Mouse (Mus musculus) embryonic facial prominence, embryonic 15.5 days (tissue): Measurements from ENCODE around the gene Fndc3b. TPM values are rescaled to one million over a fixed set of nuclear protein-coding genes. Genes with fewer than 3 reads are reported as not detected.

Experiments
- ATAC-seq: fragments of 200-750 bp; cut with Nextera tagmentation; 2 replicates; pipeline ENCODE4 v1.8.0; 2017; ENCODE audit warnings: low read depth, moderate TSS enrichment; ENCODE audit not compliant: insufficient number of reproducible peaks, low FRiP score, low TSS enrichment
- H3K27ac ChIP-seq: fragments of 300-500 bp; sonication (generic); replicated peaks from 2 replicates; pipeline ENCODE4 v1.5.1; 2015; ENCODE audit warnings: mild to moderate bottlenecking, inconsistent platforms
- H3K27me3 ChIP-seq: fragments of 300-500 bp; sonication (generic); 2 replicates; pipeline ENCODE4 v1.6.1; 2015; ENCODE audit warnings: inconsistent platforms
- H3K36me3 ChIP-seq: fragments of 300-500 bp; sonication (generic); 2 replicates; pipeline ENCODE4 v1.6.1; 2015; ENCODE audit warnings: mild to moderate bottlenecking, inconsistent platforms
- H3K4me1 ChIP-seq: fragments of 300-500 bp; sonication (generic); 2 replicates; pipeline ENCODE4 v1.6.1; 2015; ENCODE audit warnings: inconsistent platforms
- H3K4me2 ChIP-seq: fragments of 300-500 bp; sonication (generic); replicated peaks from 2 replicates; pipeline ENCODE4 v1.6.1; 2015; ENCODE audit warnings: mild to moderate bottlenecking, inconsistent platforms
- H3K4me3 ChIP-seq: fragments of 300-500 bp; sonication (generic); replicated peaks from 2 replicates; pipeline ENCODE4 v1.5.1; 2015; ENCODE audit warnings: mild to moderate bottlenecking, inconsistent platforms
- H3K9ac ChIP-seq: fragments of 300-500 bp; sonication (generic); 2 replicates; pipeline ENCODE4 v1.6.1; 2015; ENCODE audit warnings: inconsistent platforms
- H3K9me3 ChIP-seq: fragments of 300-500 bp; sonication (generic); replicated peaks from 2 replicates; pipeline ENCODE4 v1.6.1; 2016; ENCODE audit warnings: inconsistent platforms
- WGBS: fragments of 180-500 bp; shearing (Covaris S2); methylation state at CpG from one replicate; pipeline ENCODE4 v1.1.7; 2015; 5-methylcytosine and 5-hydroxymethylcytosine counted together
- polyA plus RNA-seq: library from polyadenylated mRNA; unstranded; fragments of >200 nt; fragmentation: Nextera tagmentation; extraction: Ambion mirVana; gene quantifications from 2 replicates; pipeline ENCODE4 v1.2.1, GENCODE M21; 2015

Fndc3b gene
- polyA plus RNA-seq, 1 experiment from 2014 or later, result 31.8 TPM

GRCm38 (mm10) chr3:27665338-27665737, 45.8 kb downstream of the Fndc3b start:
- H3K9me3 ChIP-seq, result no peaks in the 10 kb centered on the region
- 8% methylated on average over 1 of the region's 1 CpGs for WGBS
- peaks cover 31% of the 10 kb centered on the region for H3K4me1 ChIP-seq
- no peak overlapping the region for H3K9ac ChIP-seq
- no peaks in the 10 kb centered on the region for H3K27me3 ChIP-seq
- no peaks in the 10 kb centered on the region for H3K36me3 ChIP-seq
- H3K4me3 ChIP-seq, result no peak overlapping the region
- ATAC-seq, result no peak
- no peak overlapping the region for H3K4me2 ChIP-seq
- no peak overlapping the region; the same call in 1 of the 2 replicates for H3K27ac ChIP-seq

- Histone ChIP-seq H3K4me2 (no peak overlapping the region), H3K27me3 (no peaks in the 10 kb centered on the region), H3K4me1 (peaks cover 21% of the 10 kb centered on the region), H3K4me3 (no peak overlapping the region), H3K27ac (no peak overlapping the region), H3K9ac (no peak overlapping the region), H3K36me3 (no peaks in the 10 kb centered on the region), H3K9me3 (no peaks in the 10 kb centered on the region)
- WGBS, result 77% methylated on average over 5 of the region's 5 CpGs
- ATAC-seq, result no peak
Measured at GRCm38 (mm10) chr3:27663221-27663620, 47.9 kb downstream of the Fndc3b start.

GRCm38 (mm10) chr3:27658198-27658763, 52.8 kb downstream of the Fndc3b start:
- no peaks in the 10 kb centered on the region for H3K27me3 ChIP-seq
- H3K4me1 ChIP-seq, result peaks cover 42% of the 10 kb centered on the region
- no peak for ATAC-seq
- H3K27ac ChIP-seq, result no peak overlapping the region
- WGBS, result 71% methylated on average over 4 of the region's 4 CpGs
- H3K9me3 ChIP-seq, result no peaks in the 10 kb centered on the region
- no peak overlapping the region for H3K4me2 ChIP-seq
- H3K36me3 ChIP-seq, result no peaks in the 10 kb centered on the region
- H3K9ac ChIP-seq, result no peak overlapping the region
- H3K4me3 ChIP-seq, result no peak overlapping the region

GRCm38 (mm10) chr3:27656764-27657390, 54.2 kb downstream of the Fndc3b start:
- H3K27ac ChIP-seq, result peak overlapping the region; percentile 52; the same call in 1 of the 2 replicates
- H3K4me2 ChIP-seq, result no peak overlapping the region
- no peak overlapping the region for H3K9ac ChIP-seq
- no peaks in the 10 kb centered on the region for H3K9me3 ChIP-seq
- ATAC-seq, result no peak; the same call in 1 of the 2 replicates
- no peaks in the 10 kb centered on the region for H3K27me3 ChIP-seq
- WGBS, result 28% methylated on average over 7 of the region's 7 CpGs
- H3K4me3 ChIP-seq, result no peak overlapping the region
- H3K36me3 ChIP-seq, result no peaks in the 10 kb centered on the region
- peaks cover 55% of the 10 kb centered on the region for H3K4me1 ChIP-seq

GRCm38 (mm10) chr3:27655673-27656072, 55.4 kb downstream of the Fndc3b start:
- 60% methylated on average over 4 of the region's 4 CpGs for WGBS
- Histone ChIP-seq H3K4me1 (peaks cover 66% of the 10 kb centered on the region), H3K9me3 (no peaks in the 10 kb centered on the region), H3K4me2 (no peak overlapping the region), H3K36me3 (no peaks in the 10 kb centered on the region), H3K27ac (no peak overlapping the region), H3K4me3 (no peak overlapping the region), H3K9ac (no peak overlapping the region), H3K27me3 (no peaks in the 10 kb centered on the region)
- no peak for ATAC-seq

GRCm38 (mm10) chr3:27655042-27655441, 56.1 kb downstream of the Fndc3b start:
- ATAC-seq, result no peak
- WGBS, result 75% methylated on average over 11 of the region's 11 CpGs

GRCm38 (mm10) chr3:27652451-27653011, 58.6 kb downstream of the Fndc3b start:
- no peaks in the 10 kb centered on the region for H3K9me3 ChIP-seq
- no peaks in the 10 kb centered on the region for H3K36me3 ChIP-seq
- no peak for ATAC-seq
- no peaks in the 10 kb centered on the region for H3K27me3 ChIP-seq
- H3K27ac ChIP-seq, result peak overlapping the region; percentile 51; the same call in 1 of the 2 replicates
- peaks cover 83% of the 10 kb centered on the region for H3K4me1 ChIP-seq
- H3K4me2 ChIP-seq, result no peak overlapping the region
- H3K9ac ChIP-seq, result no peak overlapping the region
- H3K4me3 ChIP-seq, result no peak overlapping the region
- WGBS, result 55% methylated on average over 9 of the region's 9 CpGs

More at GRCm38 (mm10) chr3:27655042-27655441, 56.1 kb downstream of the Fndc3b start:
- H3K4me2 ChIP-seq, result no peak overlapping the region
- no peak overlapping the region for H3K4me3 ChIP-seq
- no peak overlapping the region for H3K9ac ChIP-seq
- no peak overlapping the region for H3K27ac ChIP-seq
- no peaks in the 10 kb centered on the region for H3K27me3 ChIP-seq
- no peaks in the 10 kb centered on the region for H3K36me3 ChIP-seq
- no peaks in the 10 kb centered on the region for H3K9me3 ChIP-seq
- H3K4me1 ChIP-seq, result peaks cover 69% of the 10 kb centered on the region

- Histone ChIP-seq H3K4me1 (peaks cover 82% of the 10 kb centered on the region), H3K27ac (no peak overlapping the region), H3K9me3 (no peaks in the 10 kb centered on the region), H3K27me3 (no peaks in the 10 kb centered on the region), H3K4me2 (no peak overlapping the region), H3K9ac (no peak overlapping the region), H3K36me3 (no peaks in the 10 kb centered on the region), H3K4me3 (no peak overlapping the region)
- WGBS, result 33% methylated on average over 6 of the region's 6 CpGs
- ATAC-seq, result no peak; the same call in 1 of the 2 replicates
Measured at GRCm38 (mm10) chr3:27651731-27652130, 59.4 kb downstream of the Fndc3b start.

- peaks cover 73% of the 10 kb centered on the region for H3K4me1 ChIP-seq
- 84% methylated on average over 11 of the region's 11 CpGs for WGBS
Measured at GRCm38 (mm10) chr3:27650083-27650482, 61.0 kb downstream of the Fndc3b start.

GRCm38 (mm10) chr3:27649316-27649715, 61.8 kb downstream of the Fndc3b start:
- H3K36me3 ChIP-seq, result no peaks in the 10 kb centered on the region
- H3K27ac ChIP-seq, result 0 out of 2 replicates have a peak overlapping the region, but pooled peaks have one; percentile 44
- H3K9ac ChIP-seq, result no peak overlapping the region
- H3K9me3 ChIP-seq, result no peaks in the 10 kb centered on the region
- no peak for ATAC-seq
- H3K27me3 ChIP-seq, result no peaks in the 10 kb centered on the region
- H3K4me3 ChIP-seq, result no peak overlapping the region
- peaks cover 65% of the 10 kb centered on the region for H3K4me1 ChIP-seq
- no peak overlapping the region for H3K4me2 ChIP-seq
- 35% methylated on average over 1 of the region's 1 CpGs for WGBS

More at GRCm38 (mm10) chr3:27650083-27650482, 61.0 kb downstream of the Fndc3b start:
- no peaks in the 10 kb centered on the region for H3K9me3 ChIP-seq
- H3K9ac ChIP-seq, result no peak overlapping the region
- no peak overlapping the region for H3K4me3 ChIP-seq
- ATAC-seq, result no peak
- H3K36me3 ChIP-seq, result no peaks in the 10 kb centered on the region
- H3K27ac ChIP-seq, result no peak overlapping the region
- no peaks in the 10 kb centered on the region for H3K27me3 ChIP-seq
- H3K4me2 ChIP-seq, result no peak overlapping the region

GRCm38 (mm10) chr3:27642381-27642780, 68.7 kb downstream of the Fndc3b start:
- 83% methylated on average over 6 of the region's 6 CpGs for WGBS

More at GRCm38 (mm10) chr3:27642381-27642780, 68.7 kb downstream of the Fndc3b start:
- Histone ChIP-seq H3K4me1 (peaks cover 14% of the 10 kb centered on the region), H3K4me2 (no peak overlapping the region), H3K27ac (no peak overlapping the region), H3K4me3 (no peak overlapping the region), H3K9me3 (no peaks in the 10 kb centered on the region), H3K27me3 (no peaks in the 10 kb centered on the region), H3K9ac (no peak overlapping the region), H3K36me3 (peaks cover 18% of the 10 kb centered on the region; the same call in 1 of the 2 replicates)
- ATAC-seq, result no peak
